ENCODE assay signal across 8 mouse cellular contexts in the genomic region with DNA sequence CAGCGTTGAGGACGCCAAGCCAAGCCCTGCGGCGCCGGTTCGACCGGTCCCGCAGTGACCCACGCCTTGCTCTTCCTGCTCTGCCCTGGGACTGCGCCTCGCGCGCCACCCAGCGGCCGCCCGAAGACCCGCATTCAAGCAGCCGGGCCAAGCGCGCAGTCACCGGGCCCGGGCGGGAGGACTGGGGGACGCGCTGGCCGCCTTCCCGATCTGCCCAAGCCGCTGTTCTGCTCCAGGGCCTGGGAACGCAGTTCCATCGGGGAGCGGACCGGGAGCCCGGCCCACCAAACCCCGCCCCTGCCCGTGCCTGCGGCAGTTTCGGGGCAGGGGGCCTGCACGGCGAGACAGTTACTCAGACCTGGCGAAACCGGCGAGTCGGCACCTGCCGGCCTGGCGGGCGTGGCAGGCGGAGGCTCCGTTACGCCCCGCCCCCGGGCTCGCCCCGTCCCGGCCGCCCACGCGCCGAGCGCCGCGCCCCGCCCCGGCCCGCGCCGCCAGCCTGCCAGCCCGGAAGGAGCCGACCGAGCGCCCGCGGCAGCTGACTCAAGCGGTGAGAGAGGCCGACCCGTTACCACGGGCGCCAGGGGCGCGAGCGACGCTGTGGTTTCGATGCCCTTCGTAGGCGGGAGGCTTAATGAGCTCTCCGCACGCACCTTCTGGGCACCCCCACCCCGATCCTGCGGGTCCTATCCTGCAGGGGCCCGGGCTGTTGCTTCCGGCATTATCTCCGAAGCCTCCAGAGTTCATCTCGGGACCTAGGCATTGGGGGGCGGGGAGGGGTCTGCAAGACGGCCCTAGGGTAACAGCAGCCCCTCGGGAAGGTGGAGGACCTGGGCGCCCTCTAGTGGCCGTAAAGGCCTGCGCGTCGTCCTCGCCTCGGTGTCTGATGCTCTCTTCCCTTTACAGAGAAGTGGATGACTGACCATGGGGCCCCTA. TPM values are rescaled to one million over a fixed set of nuclear protein-coding genes. Genes with fewer than 3 reads are reported as not detected.
DNase-seq lines count a peak whose midpoint lies in the region; ATAC-seq and TF ChIP-seq lines count a peak whose summit lies in the region.

Gene Ap5b1 (plus strand): TSS at position 492 of the 936 bp plus-strand sequence.

- under 1% methylated on average over 102 of the region's 102 CpGs for WGBS in heart, embryonic 10.5 days
- under 1% methylated on average over 88 of the region's 102 CpGs for WGBS in kidney, embryonic 15.5 days

- H3K4me1 ChIP-seq in bone marrow macrophage, adult 2 months (ENCODE audit: control insufficient read depth, insufficient read depth, low read length), result peaks cover 25% of the 10 kb centered on the region
- H3K4me1 ChIP-seq in embryonic fibroblast, embryonic 13.5 days (ENCODE audit: control insufficient read depth, insufficient read depth, low read length), result no peaks in the 10 kb centered on the region
- peaks cover 25% of the 10 kb centered on the region for H3K4me1 ChIP-seq in heart, embryonic 10.5 days
- peaks cover 36% of the 10 kb centered on the region for H3K4me1 ChIP-seq in kidney, embryonic 15.5 days

- ATAC-seq in kidney, embryonic 15.5 days (replicated peaks; ENCODE audit: low FRiP score), result peak; percentile 86
- ATAC-seq in monocyte, adult 5-6 weeks (replicated peaks; ENCODE audit: insufficient number of reproducible peaks, low FRiP score, low TSS enrichment, poor library complexity, severe bottlenecking), result peak; percentile 42

- peak within 1 kb of the TSS; percentile 76 for H3K4me2 ChIP-seq in kidney, embryonic 15.5 days

- H3K36me3 ChIP-seq in heart, embryonic 10.5 days, result peaks cover 17% of the 10 kb centered on the region
- H3K36me3 ChIP-seq in kidney, embryonic 15.5 days, result peaks cover 29% of the 10 kb centered on the region

- peak; percentile 87 for TF ChIP-seq CTCF in bone marrow macrophage, adult 2 months (IDR thresholded peaks at IDR 0.05; ENCODE audit: low read depth, low read length)
- peak; percentile 88 for TF ChIP-seq CTCF in embryonic fibroblast, embryonic 13.5 days (IDR thresholded peaks at IDR 0.05; ENCODE audit: borderline replicate concordance, insufficient read depth, low read length)

- peak; percentile 96 for DNase-seq in A20 (ENCODE audit: low read depth, low spot score)
- peak; percentile 95 for DNase-seq in heart, embryonic 10.5 days (ENCODE audit: low spot score)
- peak; percentile 91 for DNase-seq in liver
- peak; percentile 88 to 97 for DNase-seq in spleen, postnatal 4 days (ENCODE audit: low spot score in 2 of 2)

- H3K9ac ChIP-seq in kidney, embryonic 15.5 days, result peak within 1 kb of the TSS; percentile 59

- H3K4me3 ChIP-seq in bone marrow macrophage, adult 2 months (ENCODE audit: insufficient read depth, low read length), result peak within 1 kb of the TSS; percentile 88
- H3K4me3 ChIP-seq in embryonic fibroblast, embryonic 13.5 days (ENCODE audit: insufficient read depth, low read length), result peak within 1 kb of the TSS; percentile 67
- H3K4me3 ChIP-seq in heart, embryonic 10.5 days, result peak within 1 kb of the TSS; percentile 93
- peak within 1 kb of the TSS; percentile 65 for H3K4me3 ChIP-seq in kidney, embryonic 15.5 days (replicated peaks)

- H3K27ac ChIP-seq in bone marrow macrophage, adult 2 months (ENCODE audit: insufficient read depth, low read depth, low read length), result peak within 1 kb of the TSS; percentile 94
- peak within 1 kb of the TSS; percentile 93 for H3K27ac ChIP-seq in embryonic fibroblast, embryonic 13.5 days (ENCODE audit: insufficient read depth, low read length)
- peak within 1 kb of the TSS; percentile 91 for H3K27ac ChIP-seq in heart, embryonic 10.5 days
- H3K27ac ChIP-seq in kidney, embryonic 15.5 days, result peak within 1 kb of the TSS; percentile 92

- H3K27me3 ChIP-seq in heart, embryonic 10.5 days (ENCODE audit: insufficient read depth, poor library complexity, severe bottlenecking), result peaks cover 69% of the 10 kb centered on the region
- peaks cover 19% of the 10 kb centered on the region for H3K27me3 ChIP-seq in kidney, embryonic 15.5 days

- H3K9me3 ChIP-seq in heart, embryonic 10.5 days, result no peaks in the 10 kb centered on the region
- no peaks in the 10 kb centered on the region for H3K9me3 ChIP-seq in kidney, embryonic 15.5 days (replicated peaks)

- no peak for TF ChIP-seq POLR2A in bone marrow macrophage, adult 2 months (IDR thresholded peaks at IDR 0.05; ENCODE audit: borderline replicate concordance, low read depth, low read length)
- peak; percentile 69; the same call in 1 of the 2 replicates for TF ChIP-seq POLR2A in embryonic fibroblast, embryonic 13.5 days (IDR thresholded peaks at IDR 0.05; ENCODE audit: low read depth, low read length)

RNA-seq across cellular contexts. Expression of gene Ap5b1, which starts in this region (rescaled TPM):
- polyA plus RNA-seq in bone marrow macrophage, adult 2 months (2012; ENCODE audit: insufficient read depth, insufficient read length, missing spikeins), result 13.5 and 14.4 TPM in 2 replicates
- polyA plus RNA-seq in embryonic fibroblast, embryonic 13.5 days (2011; ENCODE audit: insufficient read length, low read depth, missing spikeins), result 3.1 and 3.2 TPM in 2 replicates
- 2.2 and 2.7 TPM in 2 replicates for polyA plus RNA-seq in heart, embryonic 10.5 days (2016; fragmentation: Nextera tagmentation; extraction: Ambion mirVana)
- polyA plus RNA-seq in kidney, embryonic 15.5 days (2015; fragmentation: Nextera tagmentation; extraction: Ambion mirVana), result 9.7 and 10.8 TPM in 2 replicates
- 13.2 to 18.0 TPM (median 16.1 TPM) in 3 replicates for total RNA-seq in monocyte, adult 5-6 weeks (2017)

Comparison
In these comparisons a context has a peak if more than half of its experiments do, and no peak if none do; other contexts are left out.
1. Peak in every context shown above with its lines: DNase-seq, ATAC-seq, H3K4me3 ChIP-seq and H3K27ac ChIP-seq.